Mouse (Mus musculus) layer of hippocampus, adult 9-11 months (tissue): ENCODE data around the gene Poll.
A peak's percentile ranks its signal among the peaks of the same experiment; 100 is the strongest.
"Not testable (repeated sequence)": the region's sequence is repeated elsewhere in the genome, so short reads cannot be mapped to it uniquely, and the experiment has no call there.

Experiments used
- DNase-seq: peaks from one replicate; pipeline ENCODE4 v3.0.0; 2022

Gene Poll

DNA sequence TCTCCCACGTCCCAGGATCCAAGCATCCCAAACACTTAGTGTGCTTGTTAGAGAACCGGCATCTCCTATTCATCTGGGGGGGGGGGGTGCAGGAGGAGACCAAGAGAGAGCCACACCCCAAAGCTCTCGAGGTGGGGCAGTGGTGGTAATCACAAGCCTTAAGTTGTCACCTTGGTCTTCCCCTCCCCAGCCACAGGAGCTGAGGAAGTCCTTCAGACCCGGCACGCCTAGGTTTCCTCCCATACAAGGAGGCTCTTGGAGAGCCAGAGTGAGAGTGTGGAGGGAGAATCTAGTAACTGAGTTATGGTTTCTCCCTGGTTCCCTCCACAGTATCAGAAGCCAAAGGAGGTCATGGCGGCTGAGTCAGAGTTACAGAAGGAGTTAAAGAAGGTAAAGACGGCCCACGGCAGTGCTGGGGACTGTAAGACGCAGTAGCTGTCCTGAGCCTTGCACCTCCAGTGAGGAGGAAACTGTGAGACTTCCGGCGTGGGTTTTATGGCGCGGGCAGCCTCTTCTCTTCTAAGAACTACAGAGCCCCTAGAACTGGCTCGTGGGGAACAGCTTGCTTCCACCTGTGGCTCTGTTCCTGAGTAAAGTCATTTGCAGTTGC is 16.9 kb upstream of the Poll start:
- no peak for DNase-seq

DNA sequence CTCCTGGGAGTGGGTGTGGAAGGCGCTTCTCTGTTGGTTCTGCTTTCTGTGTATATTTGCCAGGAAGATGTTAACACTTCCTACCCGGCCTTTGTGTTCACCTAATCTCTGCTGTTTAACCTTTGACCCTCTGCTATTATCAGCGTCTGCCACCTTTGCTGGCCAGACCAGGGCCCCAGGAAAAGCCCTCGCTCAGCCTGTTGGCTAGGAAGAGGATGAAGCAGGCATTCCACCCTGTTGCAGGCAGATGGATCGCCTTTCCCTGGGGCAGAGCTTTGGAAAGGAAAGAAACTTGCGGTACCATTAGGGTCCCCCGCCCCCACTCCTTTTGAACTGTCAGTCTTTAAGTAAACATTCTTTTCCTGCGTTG is 15.3 kb upstream of the Poll start:
- DNase-seq, result no peak

DNA sequence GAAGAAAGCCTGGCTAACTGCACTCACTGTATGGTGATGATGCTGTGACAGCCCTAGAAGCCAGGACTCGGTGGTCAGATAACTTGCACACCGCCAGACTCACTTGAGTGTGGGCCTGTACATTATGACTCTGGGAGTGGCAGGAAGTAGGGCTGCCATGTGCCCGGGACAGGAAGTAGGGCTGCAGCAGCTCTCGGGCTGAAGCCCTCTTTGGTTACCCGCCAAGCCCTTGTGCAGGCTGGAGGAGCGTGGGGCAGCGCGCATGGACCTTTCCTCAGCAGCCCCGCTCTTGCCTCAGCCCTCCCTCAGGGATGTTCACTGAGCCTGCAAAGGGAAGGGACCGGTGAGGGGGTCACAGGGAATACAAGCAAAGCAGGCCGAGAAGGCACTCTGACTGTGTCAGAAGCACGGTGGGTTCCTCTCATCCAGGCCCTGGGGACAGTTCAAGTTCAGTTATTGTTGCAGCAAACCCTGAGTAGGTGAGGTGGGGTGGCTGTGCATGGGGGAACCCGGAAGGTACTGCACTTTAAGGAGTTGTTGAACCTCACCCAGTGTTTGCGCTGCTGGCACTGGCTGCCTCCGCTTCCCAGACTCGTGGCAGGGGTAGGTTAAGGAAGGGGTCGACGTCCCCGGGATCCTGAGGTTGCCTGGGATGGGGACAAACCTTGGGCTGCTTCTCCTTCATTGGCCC is 14.8 kb upstream of the Poll start:
- DNase-seq, result no peak

DNA sequence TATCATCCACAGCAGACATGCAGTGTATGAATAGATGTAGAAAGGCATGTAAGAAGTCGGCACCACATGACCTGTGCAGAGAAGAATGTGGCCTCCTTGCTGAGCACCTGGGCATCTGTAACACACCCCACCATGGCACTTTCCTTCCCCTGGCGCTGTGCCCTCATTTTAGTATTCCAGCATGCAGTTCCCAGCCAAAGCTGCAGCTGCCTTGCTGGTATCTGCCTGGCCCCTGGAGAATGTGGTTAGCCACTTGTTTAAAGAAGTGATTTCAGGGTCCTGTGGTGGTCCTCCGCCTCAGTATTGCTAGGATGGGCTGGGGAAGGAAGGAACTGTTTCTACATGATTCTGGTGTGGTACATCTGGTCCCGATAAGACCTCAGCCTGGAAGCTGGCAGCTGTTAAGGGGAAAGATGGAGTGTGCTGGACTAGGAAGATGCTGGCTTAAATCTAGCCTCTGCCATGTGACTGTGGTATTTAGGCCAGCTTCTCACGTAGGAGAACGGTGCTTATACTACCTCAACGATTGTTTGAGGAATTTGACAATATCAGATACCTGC is 14.1 kb upstream of the Poll start:
- no peak for DNase-seq

DNA sequence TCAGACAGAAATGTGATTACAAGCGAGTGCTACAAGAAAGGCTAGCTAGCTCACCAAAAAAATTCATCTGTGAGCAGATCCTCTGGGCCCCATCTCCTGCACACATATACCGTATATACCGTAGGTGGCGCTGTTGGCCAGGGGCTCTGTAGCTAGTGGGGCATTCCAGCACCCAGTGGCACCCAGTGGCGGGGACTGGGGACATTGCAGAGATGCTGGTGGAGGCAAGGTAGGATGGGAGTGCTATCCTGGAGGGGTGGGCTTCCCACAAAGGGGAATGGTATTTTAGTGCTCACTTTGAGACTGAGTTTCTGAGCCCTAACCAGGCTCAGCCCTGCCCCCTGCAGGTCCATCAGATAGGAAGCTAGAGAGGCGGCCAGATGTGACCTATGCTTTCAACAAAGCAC is 13.5 kb upstream of the Poll start:
- peak; percentile 69 for DNase-seq

DNA sequence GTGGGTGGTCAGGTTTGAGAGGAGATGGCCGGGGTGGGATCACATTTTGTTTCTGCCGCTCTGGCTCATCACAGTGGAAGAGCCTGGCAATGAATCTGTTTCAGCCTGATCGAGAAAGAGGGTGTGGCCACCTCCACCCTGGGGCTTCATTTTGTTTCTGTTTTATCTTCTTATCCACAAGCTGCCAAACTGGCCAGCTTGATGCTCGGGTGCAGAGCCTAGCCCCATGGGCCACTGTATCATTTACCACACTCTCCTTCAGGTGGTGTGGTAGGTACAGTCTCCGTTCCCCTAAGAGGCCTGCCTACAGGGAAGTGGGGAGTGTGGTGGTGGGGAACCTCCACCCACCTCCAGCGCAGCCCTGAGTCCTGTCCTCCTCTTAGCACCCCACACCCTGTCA is 12.7 kb upstream of the Poll start:
- no peak for DNase-seq

DNA sequence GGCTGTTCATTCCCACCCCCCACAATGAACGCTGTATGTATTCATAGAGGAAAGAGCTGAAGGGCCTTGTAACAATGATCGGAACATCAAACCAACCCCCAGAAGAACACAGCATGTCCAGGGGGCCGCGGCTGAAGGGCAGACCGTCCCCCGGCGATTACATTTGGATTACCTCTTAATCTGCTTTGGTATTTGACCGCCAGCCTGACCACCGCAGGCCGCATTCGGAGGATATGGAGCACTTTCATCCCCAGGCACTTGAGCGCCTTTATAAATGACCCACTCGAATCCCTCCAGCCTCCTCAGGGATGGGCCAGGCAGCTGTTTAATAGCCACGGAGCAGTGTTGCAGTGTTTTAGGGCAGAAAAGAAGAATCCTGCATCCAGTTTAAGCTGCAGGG is 7.0 kb upstream of the Poll start:
- no peak for DNase-seq

DNA sequence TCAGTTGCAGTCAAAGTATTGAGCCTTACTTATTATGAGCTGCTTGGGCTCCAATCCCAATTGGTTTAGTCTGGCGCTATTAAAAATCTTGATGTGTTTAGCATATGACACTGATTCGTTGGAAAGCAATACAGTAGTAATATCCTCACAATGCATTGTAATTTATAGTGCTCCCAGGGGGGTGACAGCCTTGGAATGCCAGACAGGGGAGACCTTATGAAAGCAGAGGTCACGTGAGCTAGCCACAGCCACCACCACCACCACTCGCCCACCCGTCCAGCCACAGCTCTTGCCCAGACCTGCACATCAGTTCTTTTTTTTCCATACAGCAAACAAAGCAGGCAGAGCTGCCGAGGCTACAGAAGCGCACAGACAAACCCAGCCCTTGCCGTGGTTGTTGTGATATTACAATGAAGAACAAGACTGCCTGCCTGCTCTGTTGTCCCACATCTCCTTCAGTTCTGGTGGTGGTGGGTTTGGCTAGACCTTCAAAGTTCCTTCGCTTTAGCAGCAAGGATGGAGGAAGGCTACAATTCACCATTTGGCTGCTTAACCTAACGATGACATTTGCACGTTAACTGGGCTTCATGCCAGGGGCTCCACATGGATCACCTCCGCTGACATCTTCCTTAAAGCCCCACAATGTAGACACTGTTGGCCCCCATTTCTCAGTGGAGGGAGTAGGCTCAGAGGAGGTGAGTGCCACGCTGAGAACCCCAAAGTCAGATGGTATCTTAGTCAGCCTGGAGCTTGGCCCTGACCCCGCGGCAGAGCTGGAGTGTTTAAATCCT is 5.8 kb upstream of the Poll start:
- DNase-seq, result no peak

DNA sequence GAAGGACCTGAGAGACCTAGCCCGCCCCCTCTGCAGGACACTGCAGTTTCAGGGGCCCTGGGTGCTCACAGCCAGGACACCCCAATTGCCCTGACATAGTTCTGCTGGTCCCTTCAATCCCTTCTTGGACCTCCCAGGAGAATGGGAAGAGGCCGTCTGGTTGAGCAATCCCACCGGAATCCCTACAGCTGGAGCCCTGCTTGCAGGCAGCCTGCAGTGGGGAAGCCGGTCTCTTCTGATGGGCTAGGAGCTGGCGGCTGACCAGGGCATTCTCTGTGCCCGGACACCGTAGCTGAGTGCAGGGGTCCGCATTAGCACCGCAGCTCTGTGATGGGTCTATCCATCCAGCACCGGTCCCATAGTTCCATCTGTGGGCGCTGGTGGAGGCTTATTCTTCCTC is 6.2 kb downstream of the Poll start:
- DNase-seq, result no peak

DNA sequence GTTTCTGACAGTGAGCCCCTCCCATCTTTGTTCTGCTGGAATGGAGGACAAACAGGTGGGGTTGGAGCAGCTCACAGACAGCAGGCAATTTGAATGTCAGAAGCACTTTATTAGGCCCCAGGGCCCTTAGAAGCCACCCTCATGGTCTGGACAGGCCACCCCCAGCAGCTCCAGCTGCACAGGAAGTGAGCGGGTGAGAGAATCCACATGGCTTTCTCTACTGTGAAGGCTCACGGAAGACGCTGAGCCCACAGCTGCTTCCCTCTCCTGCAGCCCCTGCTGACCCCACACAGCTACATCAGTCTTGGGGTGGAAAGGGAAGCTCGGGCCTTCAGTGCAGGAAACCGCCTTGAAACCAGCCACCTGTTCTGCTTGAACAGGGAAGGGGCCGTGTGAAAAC is 8.1 kb downstream of the Poll start:
- no peak for DNase-seq

DNA sequence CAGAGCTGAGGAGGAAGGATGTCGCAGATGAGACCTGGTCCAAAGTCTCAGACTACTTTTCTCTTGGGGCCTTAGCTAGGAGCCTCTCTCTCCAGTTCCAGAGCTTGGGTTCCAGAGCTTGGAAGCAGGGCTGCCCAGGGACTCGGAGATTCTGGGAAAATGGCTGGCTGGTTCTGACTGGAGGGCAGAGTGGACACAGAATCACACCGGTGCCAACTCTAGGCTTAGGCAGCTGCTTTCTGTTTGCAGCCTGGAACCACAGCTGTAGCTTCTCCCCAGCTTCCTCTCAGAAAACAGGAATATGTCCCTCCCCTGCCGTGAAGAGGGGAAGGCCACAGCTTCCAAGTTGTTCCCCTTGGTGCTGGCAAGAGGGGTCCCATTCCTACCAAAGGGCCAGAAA is 10.4 kb downstream of the Poll start:
- no peak for DNase-seq

DNA sequence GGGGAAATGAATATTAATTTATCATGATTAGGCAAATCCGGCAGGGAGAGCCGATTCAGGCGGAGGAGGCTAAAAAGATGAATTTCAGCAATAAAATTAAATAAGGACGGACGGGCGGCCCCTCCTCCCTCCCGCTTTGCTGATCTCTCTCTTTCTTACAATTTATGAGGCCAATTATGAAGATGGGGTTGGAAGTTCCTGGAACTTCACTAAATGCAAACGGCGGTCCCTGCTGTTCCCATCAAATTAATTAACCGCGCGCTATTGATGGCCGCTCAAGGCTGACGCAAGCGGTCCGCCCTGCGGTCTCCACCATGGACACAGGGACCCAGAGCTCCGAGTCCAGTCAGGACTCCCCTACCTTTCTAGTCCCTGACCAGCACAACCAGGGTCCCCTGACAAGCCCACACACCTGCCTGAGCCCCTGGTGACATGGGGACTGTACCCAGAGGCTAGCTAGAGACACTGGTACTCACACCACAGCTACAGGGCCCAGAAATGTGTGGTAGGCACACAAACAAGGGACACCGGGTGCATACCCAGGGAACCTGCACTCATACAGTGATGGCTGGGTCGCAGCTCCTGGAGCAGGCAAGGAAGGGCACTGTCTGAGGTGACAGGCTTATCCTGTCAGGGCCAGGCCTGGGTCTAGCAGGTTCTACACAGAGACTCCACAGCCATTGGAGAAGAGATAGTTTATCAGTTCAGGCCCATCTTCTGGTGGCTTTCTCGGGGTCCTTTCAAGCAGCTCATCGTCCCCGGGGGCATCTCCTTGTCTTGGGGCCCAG is 11.0 kb downstream of the Poll start:
- no peak for DNase-seq

DNA sequence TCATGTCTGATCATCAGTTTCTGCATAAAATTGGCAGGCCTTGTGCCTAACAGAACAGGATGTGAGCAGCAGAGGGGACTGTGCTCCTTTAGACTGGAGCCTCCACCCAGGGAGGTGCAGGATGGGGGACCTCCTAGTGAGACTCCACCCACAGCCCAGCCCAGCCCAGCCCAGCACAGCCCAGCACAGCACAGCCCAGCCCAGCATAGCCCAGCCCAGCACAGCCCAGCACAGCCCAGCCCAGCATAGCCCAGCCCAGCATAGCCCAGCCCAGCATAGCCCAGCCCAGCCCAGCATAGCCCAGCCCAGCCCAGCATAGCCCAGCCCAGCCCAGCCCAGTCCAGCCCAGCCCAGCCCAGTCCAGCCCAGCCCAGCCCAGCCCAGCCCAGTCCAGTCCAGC is 12.1 kb downstream of the Poll start:
- DNase-seq, result not testable (repeated sequence)

DNA sequence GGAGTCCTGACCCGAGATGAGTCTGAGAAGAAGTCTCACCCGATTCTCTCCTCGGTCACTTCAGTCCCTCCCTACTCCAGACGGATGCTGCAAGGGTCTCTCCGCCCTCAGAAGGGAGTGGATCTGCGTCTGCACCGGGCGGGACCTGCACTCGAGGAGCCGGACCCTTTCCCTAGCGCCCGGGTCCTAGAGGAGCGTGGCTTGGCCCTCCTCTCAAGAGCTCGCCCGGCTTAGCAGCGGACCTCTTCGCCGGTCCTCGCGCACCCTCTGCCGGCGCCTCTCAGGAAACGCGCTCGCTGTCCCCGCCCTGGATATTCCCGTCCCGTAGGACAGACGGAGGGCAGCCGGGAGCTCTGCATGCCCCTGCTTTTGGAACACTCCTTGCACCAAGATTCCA is 15.4 kb downstream of the Poll start:
- DNase-seq, result peak; percentile 68

DNA sequence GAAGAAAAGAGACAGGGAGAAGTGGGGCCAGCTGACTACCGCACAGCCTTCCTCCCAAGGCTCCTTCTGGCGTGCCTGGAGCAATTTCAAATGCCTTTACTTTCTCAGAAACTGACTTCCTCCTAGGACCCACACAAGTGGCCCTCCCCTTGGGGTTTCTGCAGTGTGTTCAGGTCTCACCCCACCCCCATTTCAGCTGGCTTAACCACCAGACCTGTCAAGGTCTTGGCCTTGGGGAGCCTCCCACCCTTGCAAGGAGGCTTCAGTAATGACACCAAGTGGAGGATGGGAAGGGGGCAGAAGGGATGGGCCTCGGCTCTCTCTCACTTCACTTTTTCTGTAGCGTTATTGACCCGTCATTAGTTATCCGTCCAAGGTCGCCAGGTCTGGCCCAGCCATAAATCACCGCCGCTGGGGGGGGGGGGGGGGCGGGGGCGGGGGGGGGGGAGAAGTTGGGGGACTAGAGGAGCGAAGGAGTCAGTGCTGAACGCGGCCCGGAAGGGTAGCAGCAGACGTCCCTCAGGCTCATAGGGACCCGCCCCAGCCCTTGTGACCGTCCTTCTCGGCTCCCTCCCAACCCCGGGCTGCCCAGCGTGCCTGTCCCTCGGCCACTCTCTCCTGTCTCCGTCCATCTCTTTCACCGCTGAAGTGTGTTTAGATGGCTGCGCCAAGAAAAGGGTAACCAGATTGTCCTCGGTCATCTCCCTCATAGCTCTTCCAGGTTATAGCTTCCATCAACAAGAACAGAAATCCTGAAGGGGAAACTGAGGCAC is 16.0 kb downstream of the Poll start:
- no peak for DNase-seq

DNA sequence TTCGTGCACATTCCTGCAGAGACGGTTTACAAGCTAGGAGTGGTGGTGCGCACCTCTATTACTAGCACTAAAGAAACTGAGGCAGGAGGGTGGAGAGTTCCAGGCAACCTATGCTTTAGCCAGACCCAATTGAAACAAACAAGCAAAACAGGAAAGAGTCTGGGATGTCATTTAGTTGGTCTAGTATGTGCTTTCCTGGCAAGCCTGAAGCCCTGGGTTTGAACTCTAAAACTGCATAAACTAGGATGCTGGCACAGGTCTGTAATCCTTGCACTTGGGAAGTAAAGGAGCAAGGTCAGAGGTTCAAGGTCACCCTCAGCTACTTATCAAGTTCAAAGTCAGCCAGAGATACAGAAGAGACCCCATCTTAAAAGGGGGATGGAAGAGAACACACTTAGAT is 18.3 kb downstream of the Poll start:
- DNase-seq, result no peak

DNA sequence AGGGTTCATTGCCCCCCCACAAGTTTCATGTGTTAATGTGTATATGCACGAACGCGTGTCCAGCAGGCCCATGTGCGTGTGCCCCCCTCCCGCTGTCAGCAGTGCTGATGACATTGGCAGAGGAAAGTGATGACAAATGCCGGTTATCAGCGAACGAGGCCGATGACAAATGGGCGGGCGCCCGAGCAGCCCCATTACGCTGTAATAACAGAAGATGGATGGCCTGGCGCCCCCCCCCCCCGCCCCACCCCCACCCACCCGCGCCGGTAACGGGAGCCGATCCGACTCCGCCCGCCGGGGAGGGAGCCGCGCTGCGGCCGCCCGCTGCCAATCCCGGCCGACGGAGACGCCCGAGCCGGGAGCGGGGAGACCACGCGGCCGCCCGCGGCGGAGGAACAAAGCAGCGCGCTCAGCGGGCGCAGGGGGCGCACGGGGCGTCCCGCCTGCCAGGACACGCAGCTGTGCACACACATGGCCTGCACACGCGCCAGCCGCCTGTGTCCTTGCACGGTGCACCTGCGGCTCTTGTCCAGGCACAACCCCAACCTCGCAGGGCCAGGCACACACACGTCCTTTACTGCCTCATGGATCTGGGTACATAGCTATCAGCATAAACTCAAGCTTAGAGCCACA is 18.8 kb downstream of the Poll start:
- DNase-seq, result no peak

DNA sequence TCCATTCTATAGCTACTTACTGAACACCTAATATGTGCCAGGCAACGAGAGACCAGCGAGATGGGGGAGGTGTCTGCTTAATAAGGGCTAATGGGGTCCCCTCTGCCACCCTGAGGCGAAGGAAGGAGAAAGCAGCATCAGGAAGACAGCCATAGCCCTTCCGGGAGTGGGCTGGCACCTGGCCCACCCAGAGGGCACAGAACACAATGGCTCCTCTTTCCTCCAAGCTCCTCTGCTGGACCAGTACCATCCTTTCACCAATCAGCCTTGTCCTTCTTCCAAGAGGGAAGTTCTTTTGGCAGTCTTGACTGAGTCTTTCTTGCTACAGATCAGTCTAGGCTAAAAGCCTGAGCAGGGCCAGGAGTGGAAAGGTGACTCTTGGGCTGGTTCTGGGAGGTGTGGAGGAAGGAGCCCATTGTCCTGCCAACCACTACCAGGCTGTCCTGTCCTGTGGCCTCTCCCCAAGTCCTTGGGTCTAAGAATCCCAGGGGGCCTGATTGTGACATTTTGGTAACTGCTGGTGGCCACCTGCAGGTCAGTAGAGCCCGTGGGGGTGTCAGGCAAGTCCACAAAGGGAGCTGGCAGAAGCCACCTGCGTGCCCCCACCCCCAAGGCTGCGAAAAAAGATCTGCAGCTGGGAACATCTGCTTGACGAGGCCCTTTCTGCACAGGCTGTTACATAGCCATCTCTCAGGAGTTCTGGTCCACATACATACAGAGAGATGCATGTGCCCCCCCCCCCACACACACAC is 19.5 kb downstream of the Poll start:
- no peak for DNase-seq

DNA sequence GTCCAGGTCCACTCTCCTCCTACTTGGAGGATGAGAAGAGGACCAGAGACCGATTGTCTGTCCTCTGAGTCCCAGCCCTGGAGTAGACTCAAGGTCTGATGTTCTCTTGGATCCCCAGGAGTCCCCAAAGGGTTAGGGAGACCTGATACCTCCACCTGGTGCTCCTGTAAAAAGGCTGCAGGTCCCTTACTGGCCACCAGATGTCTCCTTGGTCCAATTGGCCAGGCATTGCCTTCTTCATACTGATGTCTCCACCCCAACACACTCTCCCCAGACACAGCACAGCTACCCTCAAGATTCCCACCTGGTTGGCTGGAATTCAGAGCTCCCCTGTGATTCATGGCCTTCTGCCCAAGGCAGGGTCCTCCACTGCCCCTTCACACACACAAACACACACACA is 22.8 kb downstream of the Poll start:
- no peak for DNase-seq

DNA sequence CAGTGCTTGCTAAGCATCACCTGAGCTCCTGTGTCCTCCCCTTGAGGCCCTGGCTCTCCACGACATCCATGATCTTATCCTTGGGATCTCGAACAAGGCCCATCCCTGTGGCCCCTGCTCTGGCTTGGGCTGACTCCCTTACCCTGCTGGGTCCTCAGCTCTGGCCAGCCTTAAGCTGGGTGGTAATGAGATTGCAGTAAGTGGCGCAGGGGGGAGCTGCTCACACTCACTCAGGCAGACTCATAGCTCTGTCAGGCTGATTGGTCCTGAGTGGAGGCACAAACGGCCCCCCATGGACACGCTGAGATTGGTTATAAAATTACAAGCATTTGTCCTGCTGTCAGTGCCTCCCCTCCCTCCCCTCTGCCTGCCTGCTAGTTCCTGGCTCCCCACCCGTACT is 24.4 kb downstream of the Poll start:
- DNase-seq, result no peak

DNA sequence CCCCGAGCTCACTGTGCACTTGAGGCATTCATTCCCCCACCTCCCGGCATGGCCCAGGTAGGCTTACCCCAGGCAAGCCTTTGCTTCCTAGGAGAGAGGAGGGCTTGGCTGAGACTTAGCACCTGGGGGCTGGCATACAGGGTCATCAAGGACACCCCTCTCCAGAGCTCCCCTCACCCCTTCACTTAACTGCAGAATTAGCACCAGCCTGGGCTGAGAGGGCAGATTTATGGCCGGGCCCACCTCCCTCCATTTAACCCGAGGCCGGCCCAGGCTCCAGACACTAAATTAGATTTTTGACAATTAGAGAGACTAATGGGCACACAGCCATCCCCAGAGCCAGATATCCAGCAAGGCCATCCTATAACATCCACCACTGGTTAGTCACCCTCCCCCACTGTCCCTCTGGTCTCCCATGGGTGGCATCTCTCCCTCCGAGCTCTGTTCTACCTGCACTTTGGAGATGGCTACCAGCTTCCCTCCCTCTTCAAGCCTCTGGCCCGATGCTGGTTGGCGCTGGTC is 25.1 kb downstream of the Poll start:
- DNase-seq, result no peak
